Mouse (Mus musculus) left cerebral cortex, adult 2 months (tissue): ENCODE measurements around the gene Sesn1. TPM values are rescaled to one million over a fixed set of nuclear protein-coding genes. Genes with fewer than 3 reads are reported as not detected.
A peak's percentile ranks its signal among the peaks of the same experiment; 100 is the strongest.

Experiments
- DNase-seq, 2 experiments: peaks; one replicate each; pipeline ENCODE4 v3.0.0; 2021 to 2022; ENCODE audit warnings: low spot score in 2 of 2, mixed read lengths in 1 of 2; ENCODE audit errors: extremely low spot score in 1 of 2
- H3K27ac ChIP-seq: fragments of 200-600 bp; 2 replicates; pipeline ENCODE4 v1.8.1; 2022
- H3K4me3 ChIP-seq: fragments of 200-600 bp; 2 replicates; pipeline ENCODE4 v1.8.1; 2022
- CTCF ChIP-seq: fragments of 200-600 bp; IDR thresholded peaks from 2 replicates; pipeline ENCODE4 v1.8.1; 2022; ENCODE audit warnings: antibody characterized with exemption, mild to moderate bottlenecking, moderate library complexity
- intact Hi-C: fragments of 180-260 bp; cut with DNase I; formaldehyde crosslinking; loops from one replicate; pipeline ENCODE4 v1.15.1; 2025
- total RNA-seq, 2 experiments: library from RNA; stranded (reverse); gene quantifications; 2 replicates each; pipeline ENCODE4 v1.2.3; 2021

Sesn1 gene
- total RNA-seq, 2 experiments from 2014 or later = 50.7 to 51.4 TPM

- no peak; the same call in 1 of the 2 replicates for TF ChIP-seq CTCF
- no peak overlapping the region for H3K27ac ChIP-seq
- H3K4me3 ChIP-seq = no peak overlapping the region
- intact Hi-C loops = loop anchor here (5.0 kb wide), 2 partner anchors 148 to 443 kb away; partner anchors contain the start of gene Foxo3
- DNase-seq = peak in 1 of 2 experiments; percentile 8
Observed at GRCm38 (mm10) chr10:41834131-41834530, 24.4 kb downstream of the Sesn1 start.

GRCm38 (mm10) chr10:41838911-41839310 lies 29.2 kb downstream of the Sesn1 start:
- DNase-seq = no peak
- intact Hi-C loops = no loop called here
- TF ChIP-seq CTCF = no peak
- Histone ChIP-seq H3K27ac (no peak overlapping the region), H3K4me3 (no peak overlapping the region)

GRCm38 (mm10) chr10:41847737-41848136 lies 38.0 kb downstream of the Sesn1 start:
- intact Hi-C loops = no loop called here
- DNase-seq = no peak
- H3K4me3 ChIP-seq = no peak overlapping the region
- no peak for TF ChIP-seq CTCF
- H3K27ac ChIP-seq = no peak overlapping the region

GRCm38 (mm10) chr10:41848721-41849120 lies 39.0 kb downstream of the Sesn1 start:
- no peak for DNase-seq
- no peak for TF ChIP-seq CTCF
- intact Hi-C loops = no loop called here
- Histone ChIP-seq H3K4me3 (no peak overlapping the region), H3K27ac (no peak overlapping the region)

GRCm38 (mm10) chr10:41859820-41860219 lies 50.1 kb downstream of the Sesn1 start:
- no peak for DNase-seq
- TF ChIP-seq CTCF = no peak
- intact Hi-C loops = no loop called here
- Histone ChIP-seq H3K27ac (no peak overlapping the region), H3K4me3 (no peak overlapping the region)

GRCm38 (mm10) chr10:41860275-41860688 lies 50.5 kb downstream of the Sesn1 start:
- TF ChIP-seq CTCF = no peak
- Histone ChIP-seq H3K4me3 (no peak overlapping the region), H3K27ac (no peak overlapping the region)
- no peak for DNase-seq
- intact Hi-C loops = no loop called here

- TF ChIP-seq CTCF = no peak
- Histone ChIP-seq H3K4me3 (no peak overlapping the region), H3K27ac (no peak overlapping the region)
- DNase-seq = no peak
- intact Hi-C loops = no loop called here
Observed at GRCm38 (mm10) chr10:41863053-41863452, 53.3 kb downstream of the Sesn1 start.

GRCm38 (mm10) chr10:41866069-41866837 lies 56.5 kb downstream of the Sesn1 start:
- intact Hi-C loops = no loop called here
- no peak for DNase-seq
- Histone ChIP-seq H3K4me3 (no peak overlapping the region), H3K27ac (peak overlapping the region; percentile 55)
- no peak for TF ChIP-seq CTCF

GRCm38 (mm10) chr10:41866838-41867154 lies 57.1 kb downstream of the Sesn1 start:
- intact Hi-C loops = no loop called here
- no peak for TF ChIP-seq CTCF
- no peak for DNase-seq
- Histone ChIP-seq H3K27ac (peak overlapping the region; percentile 55), H3K4me3 (no peak overlapping the region)

- DNase-seq = no peak
- no peak overlapping the region for H3K27ac ChIP-seq
- intact Hi-C loops = no loop called here
- no peak overlapping the region for H3K4me3 ChIP-seq
- TF ChIP-seq CTCF = no peak
Observed at GRCm38 (mm10) chr10:41867956-41868355, 58.2 kb downstream of the Sesn1 start.

- no peak overlapping the region for H3K27ac ChIP-seq
- H3K4me3 ChIP-seq = no peak overlapping the region
- no peak for DNase-seq
- intact Hi-C loops = no loop called here
- no peak for TF ChIP-seq CTCF
Observed at GRCm38 (mm10) chr10:41870101-41870500, 60.4 kb downstream of the Sesn1 start.

- no peak for TF ChIP-seq CTCF
- H3K27ac ChIP-seq = no peak overlapping the region
- DNase-seq = no peak
- H3K4me3 ChIP-seq = no peak overlapping the region
- intact Hi-C loops = no loop called here
Observed at GRCm38 (mm10) chr10:41871564-41871963, 61.8 kb downstream of the Sesn1 start.

GRCm38 (mm10) chr10:41875624-41876023 lies 65.9 kb downstream of the Sesn1 start:
- TF ChIP-seq CTCF = no peak
- Histone ChIP-seq H3K4me3 (no peak overlapping the region), H3K27ac (no peak overlapping the region)
- intact Hi-C loops = no loop called here
- no peak for DNase-seq
